Mouse (Mus musculus) naive thymus-derived CD4-positive, alpha-beta T cell, adult 2 months (primary cell): ENCODE measurements around the gene Med31.

Experiments
- DNase-seq: peaks from one replicate; pipeline ENCODE4 v3.0.0-alpha.2; 2011; ENCODE audit warnings: low read depth

Gene Med31

DNA sequence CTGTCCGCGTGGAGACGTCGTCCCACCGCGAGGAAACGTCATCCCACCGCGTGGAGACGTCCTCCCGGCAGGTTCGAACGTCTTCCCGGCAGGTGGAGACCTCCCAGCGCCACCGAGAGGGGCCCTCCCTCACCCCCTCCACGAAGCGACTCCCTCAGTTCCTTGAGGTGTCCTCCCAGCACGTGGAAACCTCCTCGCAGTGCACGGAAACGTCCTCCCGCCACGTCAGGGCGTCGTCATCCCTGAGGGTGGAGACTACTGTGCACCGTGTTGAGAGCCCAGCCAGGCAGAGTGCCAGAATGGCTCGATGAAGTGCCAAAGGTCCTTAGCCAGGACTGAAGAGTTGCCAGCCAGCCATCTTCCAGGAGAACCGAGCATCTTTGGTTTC, at the start of gene Med31:
Gene Med31 (minus strand): TSS at position 183 of the 388 bp plus-strand sequence.
- peak; percentile 87 for DNase-seq

DNA sequence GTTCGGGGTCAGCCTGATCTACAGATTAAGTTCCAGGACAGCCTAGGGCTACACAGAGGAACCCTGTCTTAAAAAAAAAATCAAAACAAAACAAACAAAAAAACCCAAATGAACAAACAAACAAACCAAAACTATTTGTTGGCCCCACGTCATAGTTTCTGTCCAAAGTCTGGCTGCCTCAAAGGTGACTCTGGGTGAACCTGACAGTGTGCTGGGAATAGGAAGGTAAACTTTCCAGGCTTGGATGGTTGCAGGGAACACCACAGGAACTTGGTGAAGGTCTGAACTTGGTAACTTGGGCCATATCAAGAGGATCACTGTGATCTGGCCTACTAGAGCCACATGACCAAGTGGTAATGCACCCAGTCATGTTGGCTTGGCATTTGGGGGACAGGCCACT, 41.0 kb upstream of the Med31 start:
- no peak for DNase-seq

DNA sequence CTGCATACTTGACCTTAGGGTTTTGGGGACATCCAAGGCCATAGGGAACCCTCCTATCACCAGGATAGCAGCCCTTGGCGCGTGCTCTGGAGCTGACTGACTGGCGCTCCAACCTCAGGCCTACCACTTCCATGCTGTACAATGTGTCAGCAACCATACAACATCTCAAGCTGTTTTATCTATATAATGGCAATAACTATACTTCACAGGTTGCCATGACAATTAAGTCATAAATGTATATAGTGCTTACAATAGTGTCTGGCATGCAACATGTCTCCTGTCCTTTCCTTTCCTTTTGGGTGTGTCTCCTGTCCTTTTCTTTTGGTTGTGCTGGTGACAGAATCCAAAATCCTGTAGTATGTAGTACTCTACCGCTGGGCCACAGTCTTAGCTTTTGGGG, 40.2 kb upstream of the Med31 start:
- DNase-seq, result no peak

DNA sequence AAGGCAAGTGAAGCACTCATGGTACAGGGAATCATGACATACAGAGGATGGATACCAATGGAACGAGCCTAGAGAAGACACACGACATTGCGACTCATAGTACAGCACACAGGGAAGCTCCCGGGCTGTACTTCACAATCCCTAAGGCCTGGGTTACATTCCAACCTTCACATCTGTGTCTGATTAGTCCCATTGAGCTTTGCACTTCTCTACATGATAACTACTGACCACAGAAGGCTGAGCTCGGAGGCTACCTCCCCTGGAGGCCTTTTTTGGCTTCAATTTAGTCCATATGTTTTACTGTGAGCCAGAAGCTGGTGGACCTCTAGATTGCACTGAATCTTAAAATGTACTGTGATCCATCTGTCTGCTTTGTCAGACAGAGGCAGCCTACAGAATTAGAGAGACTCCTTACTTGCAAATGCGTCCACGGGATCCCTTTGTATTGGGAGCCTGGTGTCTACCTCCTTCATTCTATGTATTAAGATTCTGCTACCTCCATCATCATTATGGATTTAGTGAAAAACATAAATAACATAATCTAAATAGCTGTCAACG, 29.9 kb upstream of the Med31 start:
- DNase-seq, result no peak

DNA sequence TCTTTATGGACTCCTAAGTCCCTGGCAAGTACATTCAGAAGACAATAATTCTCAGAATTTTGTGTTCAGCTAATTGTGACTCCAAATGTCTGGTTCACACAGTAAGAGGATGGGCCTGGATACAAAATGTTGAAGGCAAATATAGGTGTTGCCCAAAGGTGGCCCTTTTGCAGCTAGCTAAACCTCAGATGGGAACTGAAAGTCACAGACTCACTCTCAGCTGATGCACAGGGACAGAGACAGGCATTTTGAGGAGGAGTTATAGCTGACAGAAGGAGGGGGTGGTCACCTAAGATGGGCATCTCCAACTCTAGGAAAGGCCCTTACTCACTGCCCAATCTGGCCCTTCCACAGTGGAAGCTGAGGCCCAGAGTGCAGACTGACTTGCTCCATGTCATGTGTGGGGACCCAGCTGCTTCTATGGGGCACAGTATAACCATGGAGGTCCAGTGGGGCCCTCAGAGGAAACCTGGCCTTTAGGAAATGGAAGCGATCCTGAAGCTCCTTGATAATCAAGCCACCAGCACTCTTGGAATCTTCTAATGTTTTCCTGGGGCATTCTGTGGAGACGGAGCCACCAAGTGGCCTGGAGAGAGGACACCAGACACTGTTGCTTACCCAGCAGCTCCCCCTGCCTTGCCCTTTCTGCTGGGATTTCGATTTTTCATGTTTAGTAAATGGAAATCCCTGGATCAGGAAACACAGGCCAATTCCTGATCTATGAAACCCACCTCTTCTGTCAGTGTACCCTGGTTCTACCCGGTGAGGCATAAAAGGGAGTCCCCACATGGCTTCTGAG, 24.9 kb upstream of the Med31 start:
- no peak for DNase-seq

DNA sequence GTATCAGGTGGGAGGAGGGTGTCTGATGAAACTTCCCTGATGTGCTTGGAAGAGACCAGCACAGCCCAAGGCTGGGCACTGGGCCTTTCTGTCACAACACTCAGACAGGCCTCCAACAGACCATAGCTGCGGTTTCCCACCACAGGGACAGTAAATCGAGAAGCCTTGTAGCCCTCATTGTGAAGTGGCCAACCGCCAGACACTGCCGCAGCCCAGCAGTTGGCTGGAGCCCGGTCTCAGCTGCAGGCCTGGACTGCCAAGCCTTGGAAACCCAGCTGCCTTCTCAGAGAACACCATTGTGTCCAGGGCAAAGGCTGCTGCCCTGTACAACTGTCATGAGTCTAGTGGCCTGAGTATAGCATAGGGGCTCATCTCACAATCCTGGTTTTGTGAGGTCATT, 18.6 kb upstream of the Med31 start:
- no peak for DNase-seq

DNA sequence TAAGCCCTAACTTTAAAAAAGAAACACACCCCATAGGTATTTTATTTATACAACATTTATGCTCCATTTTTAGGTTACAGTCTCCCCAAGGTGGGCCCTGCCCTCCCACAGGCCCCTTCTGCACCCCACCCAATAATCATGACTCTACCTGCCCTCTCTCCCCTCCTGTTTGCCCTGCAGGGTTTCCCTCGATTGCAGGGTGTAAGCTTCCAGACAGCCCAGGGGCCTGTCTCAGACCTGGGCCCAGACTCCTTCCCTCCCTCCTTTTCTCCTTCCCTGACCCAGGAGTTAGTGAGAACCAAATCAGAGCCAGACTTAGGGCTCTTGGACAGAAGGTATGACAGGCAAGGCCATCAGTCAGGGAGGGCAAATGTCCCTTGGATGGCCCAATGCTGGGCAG, 17.6 kb upstream of the Med31 start:
- DNase-seq, result no peak

DNA sequence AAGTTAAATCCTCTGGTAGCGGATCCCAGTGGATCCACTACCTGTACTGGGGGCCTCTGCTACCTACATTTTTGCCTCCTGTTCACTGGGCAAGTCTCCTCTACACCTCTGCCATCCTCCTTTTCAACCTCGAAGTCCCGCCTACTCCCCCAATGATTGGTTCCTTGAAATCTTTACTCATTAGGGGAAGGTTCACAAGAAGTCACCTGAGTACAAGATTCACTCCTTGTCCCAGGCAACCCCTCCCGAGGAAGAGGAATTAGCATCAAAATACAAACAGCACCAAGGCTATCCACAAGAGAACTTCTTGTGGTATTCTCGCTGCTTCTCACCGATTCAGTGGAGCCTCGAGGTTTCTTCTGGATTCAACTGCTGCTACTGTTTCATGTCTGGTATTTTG, 16.7 kb upstream of the Med31 start:
- no peak for DNase-seq

DNA sequence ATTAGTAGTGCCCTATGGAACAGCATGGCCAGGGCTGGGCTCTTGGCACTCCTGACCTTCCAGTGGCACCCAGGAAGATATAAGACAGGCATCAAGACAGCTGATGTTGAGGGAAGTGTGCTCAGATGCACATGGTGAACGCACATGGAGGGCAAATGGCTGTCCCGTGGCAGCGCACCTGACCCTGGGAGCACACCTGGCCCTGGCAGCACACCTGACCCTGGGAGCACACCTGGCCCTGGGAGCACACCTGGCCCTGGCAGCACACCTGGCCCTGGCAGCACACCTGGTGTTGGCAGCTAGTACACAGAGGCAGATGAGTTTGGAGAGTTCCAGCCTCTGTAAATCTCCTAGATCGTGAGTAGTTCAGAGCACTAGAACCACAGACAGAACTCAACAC, 13.1 kb upstream of the Med31 start:
- DNase-seq, result no peak

DNA sequence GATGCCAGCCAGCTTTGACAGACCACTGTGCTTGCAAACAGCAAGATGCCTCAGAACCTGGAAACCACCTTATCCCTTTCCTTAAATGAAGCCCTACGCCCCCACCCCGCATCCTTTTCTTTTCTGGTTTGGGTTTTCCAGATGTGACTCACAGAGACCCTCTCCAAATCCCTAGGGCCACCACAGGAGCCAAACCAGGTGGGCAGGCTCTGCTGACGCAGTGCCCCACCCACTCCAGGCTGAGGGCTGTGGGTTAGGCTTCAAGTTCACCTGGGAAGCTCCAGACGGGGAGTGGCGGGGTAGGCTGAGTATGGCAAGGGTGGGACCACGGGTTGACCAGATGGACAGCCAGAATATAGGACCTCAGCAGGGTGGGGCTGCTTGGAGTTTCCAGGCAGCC, 11.5 kb upstream of the Med31 start:
- no peak for DNase-seq

DNA sequence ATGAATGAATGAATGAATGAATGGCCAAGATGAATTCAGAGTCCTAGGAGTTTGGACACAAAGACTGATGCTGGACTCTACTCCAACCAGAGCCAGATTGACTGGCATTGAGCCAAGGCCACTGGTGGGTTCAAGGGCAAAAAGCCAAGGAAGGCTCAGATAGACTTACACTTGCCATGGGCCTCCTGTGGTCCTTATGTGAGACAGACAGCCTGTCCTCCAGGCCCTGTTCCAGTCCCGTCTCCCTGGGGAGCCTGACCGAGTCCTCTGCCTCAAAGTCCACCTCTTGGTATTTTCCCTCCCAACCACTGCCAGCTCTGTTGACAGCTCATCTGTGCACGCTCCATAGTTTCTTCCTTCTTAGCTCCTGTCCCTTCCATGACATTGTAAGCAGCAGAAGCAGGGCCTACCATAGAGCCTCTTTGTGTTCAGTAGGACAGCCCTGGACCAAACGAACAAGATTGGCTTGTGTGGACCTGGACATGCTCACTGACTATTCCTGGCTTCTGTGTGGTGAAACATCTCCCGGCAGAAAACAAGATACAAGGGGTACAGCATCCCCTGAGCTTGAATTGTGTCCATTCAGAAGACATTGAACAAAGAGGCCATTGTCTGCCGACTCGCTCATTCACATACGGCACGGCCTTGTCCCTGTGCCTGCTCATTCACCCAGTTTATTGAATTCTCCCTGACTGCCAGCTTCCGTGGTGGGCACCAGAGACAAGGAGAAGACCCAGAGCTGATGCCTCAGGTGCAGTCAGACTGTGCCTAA, 10.8 kb upstream of the Med31 start:
- no peak for DNase-seq

DNA sequence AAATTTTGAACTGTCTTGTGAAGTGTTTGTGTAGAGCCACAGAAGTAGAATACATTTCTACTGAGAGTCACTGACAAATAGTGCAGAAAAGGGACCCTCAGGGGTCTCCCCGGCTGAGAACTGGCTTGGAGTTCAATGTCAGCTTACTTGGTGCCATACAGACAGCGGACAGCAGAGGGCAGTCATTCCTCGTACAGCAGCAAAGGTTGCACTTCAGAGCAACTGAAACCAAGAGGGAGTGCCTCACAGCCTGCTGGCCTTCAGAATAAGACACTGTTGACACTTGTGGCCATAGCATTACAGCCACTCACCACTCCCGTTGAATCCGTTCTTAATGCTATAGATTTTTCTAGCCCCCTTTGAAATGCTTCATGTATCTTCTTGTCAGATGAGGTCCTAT, 9.5 kb upstream of the Med31 start:
- peak; percentile 84 for DNase-seq

DNA sequence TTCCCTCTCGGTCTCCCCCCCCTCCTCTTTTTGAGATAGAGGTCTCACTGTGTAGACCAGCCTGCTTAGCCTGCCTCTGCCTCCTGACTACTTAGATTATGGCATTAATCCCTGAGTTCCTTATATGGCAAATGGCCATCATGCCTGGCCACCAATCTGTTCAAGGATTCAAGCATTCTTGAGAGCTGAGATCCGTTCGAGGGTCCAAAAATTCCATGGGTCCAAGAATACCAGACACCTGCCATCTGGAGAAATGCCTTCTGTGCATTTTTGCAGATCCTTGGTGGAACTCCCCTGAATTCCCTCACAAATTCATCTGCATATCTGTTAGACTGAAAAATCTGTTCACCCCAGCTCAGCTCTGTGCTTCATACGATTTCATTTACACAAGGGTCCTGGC, 8.0 kb upstream of the Med31 start:
- DNase-seq, result no peak

DNA sequence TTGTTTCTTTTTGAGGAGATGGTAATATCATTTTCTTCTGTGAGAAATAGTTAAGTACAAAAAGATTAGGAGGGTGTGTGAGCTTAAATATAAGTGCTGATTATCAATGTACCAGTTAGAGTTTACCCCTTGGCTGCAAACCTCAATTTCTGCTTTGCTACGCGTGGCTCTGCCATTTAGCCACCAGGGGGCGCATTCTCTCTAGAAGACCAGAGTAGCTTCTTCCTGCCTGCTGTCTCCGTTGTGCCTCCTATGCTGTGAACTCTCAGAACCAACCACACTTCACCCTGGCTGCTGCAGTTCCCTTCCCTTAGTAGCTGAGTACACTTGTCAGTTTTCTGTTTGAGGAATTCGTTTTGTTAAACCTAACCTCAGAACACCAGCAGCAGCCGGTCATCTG, 5.9 kb upstream of the Med31 start:
- DNase-seq, result peak; percentile 89

DNA sequence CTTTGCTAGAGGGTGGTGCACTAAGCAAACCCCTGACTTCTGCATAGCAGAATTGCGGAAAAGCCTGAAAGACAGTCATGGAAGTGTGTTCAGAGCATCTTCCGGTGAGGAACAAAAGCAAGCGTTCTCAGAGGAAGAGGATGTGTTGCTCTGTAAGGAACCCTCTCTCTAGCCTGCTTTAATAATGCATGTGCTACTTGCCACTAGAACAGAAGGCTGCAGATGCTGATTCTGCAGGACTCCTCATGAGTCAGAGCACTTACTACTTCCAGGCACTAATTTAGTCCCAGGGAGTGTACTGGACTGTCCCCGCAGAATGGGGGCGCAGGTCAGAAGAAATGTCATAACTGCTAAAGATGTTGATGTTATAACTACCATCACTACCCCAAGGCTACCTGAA, 1.7 kb upstream of the Med31 start:
- no peak for DNase-seq

DNA sequence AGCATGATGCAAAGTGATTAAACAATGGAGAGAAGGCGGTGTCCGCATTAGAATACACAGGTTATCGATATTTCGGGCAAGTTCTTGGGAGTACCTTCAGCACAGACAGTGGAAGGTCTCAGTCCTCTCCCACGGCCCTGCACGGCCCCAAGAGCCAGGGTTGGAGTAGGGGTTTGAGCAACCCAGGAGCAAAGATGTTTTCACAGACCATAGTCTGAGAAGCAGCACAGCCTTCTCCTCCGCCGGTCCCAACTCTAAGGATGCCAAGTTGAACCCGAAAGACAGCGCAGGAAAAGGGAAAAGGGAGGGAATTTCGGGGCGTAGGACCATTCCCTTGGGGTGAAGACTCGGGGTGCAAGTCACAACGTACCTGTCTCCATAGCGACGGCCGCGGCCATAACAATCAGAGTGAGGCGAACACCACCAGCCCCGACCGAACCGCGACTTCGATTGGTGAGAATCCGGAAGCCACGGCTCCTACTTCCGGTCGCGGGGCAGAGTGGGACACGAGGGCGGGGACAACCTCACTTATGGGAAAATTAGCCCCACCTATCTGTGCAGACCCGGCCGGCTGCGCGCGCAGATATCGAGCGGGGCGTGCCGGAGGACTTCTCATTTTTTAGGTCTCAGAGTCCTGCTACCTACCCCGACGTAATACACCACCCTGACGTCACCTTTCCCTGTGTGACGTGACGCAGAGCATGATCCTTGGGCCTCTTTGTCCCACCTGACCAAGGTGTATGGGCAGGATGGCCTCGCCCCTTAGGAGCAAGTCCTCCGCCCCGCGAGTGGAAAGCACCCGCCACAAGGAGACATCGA, 592 bp downstream of the Med31 start:
- peak; percentile 98 for DNase-seq

DNA sequence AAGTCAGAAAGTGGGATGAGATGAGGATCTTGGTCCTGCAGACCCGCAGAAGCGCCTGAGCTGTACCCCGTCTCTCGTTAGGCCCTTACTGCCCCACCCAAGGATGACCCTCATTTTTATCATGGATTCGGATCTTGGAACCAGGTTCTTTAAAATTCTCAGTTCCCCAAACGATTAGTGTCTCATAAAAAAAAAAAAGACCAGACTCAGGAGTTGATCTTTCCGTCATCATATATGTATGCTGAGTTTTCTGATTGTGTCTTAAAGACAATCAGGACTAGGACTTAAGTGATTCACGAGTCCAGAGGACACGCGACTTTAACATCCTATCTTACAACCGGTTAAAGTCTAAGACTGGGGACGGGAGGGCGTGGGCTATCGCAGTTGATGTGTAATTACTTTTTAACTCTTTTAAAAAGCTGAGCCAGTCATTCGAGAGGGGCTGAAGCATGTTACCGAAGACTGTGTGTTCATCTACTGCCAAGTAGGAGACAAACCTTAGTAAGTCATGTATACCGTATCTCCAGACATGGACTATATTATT, 7.5 kb downstream of the Med31 start:
- DNase-seq, result peak; percentile 17

DNA sequence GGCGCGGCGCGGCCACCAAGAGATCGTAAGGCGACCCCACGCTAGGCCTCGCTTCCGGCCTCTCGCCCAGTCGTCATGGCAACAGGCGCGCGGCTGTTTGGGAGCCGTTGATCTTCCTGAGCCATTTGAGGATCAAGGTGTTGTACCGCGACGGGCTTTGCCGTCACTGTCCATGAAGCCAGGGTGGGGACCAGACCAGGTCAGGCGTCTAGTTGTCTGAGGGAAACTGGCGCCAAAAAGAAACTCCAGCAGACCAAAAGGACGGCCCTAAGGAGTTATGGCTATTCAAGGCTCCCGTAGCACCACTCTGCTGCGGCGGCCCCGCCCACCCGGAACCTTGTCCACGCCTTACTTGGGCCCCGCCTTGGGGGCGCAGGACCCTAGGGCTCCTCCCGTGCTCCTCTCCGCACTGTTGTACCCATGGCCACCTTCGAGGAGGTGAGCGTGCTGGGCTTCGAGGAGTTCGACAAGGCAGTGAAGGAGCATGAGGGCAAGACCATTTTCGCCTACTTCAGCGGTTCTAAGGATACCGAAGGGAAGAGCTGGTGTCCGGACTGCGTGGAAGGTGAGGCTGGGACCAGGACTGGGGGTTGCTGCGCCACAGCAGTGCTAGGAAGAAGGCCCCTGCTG, 8.1 kb downstream of the Med31 start, which contains the start of the genes 4933427D14Rik and Txndc17:
Gene 4933427D14Rik (minus strand): TSS at position 256 of the 630 bp plus-strand sequence.
Gene Txndc17 (plus strand): TSS at position 344 of the 630 bp plus-strand sequence.
- DNase-seq, result peak; percentile 84

DNA sequence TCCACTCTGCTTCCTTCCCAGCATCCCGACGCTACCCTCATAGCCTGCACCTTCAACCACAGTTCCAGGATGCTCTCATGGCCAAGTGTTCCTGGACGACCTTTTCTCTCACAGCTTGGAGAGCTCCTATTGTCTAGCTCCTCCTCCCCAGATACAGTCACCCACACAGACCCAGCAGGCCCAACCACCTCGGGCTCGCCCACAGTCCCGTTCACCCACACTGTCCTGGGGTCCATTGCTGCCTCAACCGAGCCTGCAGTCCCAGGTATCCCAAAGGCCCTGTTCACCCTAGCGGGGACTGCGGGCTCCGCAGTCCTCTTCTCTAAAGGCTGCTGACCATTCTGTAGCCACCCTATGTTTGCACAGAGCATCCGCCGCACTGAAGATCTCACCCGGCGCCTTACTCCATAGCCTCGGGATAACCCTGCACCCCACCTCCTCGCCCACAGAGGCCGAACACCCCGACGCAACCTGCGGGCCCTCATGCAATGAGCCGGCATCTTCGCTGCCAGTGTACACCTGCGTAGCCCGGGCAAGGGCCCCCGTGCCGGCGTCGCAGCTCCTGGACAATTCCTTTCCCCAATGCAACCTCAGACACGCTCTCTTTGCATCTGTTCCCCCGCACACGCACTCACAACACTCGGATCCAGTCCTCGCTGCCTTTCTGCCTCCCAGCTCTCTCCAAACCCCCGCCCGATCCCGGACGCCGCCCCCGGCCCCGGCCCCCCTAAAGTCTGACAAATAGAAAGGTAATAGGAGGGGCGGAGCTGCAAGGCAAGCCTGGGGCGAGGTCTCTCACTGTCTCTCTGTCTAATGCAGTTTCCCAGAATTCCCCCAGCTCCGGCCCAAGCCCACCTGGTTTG, 8.8 kb downstream of the Med31 start, which contains the start of gene Gm43951:
Gene Gm43951 (minus strand): TSS at position 500 of the 863 bp plus-strand sequence.
- DNase-seq, result peak; percentile 19

DNA sequence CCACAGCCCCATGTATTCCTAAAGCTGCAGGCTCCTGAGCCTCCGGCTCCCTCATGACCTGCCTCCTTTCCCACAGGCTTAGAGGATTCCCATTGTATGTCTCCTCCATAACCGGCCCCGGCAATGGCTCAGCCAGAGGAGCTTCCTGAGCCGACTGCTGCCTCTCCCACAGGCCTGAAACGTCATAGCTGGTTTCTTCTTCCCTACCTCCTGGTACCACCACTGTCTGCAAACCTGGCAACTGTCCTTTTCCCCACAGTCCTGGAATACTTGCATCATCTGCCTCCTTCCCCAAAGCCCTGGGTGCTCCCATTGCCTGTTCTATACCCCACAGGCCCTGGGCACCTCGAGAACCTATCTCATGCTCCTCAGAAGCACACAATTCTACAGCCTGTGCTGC, 10.1 kb downstream of the Med31 start:
- DNase-seq, result no peak
